Mouse (Mus musculus) hindbrain, embryonic 12.5 days (tissue): ENCODE results near the gene Negr1. TPM values are rescaled to one million over a fixed set of nuclear protein-coding genes. Genes with fewer than 3 reads are reported as not detected.

Source experiments
- ATAC-seq: fragments of 200-750 bp; cut with Nextera tagmentation; 2 replicates; pipeline ENCODE4 v1.8.0; 2017; ENCODE audit warnings: moderate TSS enrichment; ENCODE audit not compliant: low FRiP score
- H3K27ac ChIP-seq: fragments of 300-500 bp; sonication (generic); 2 replicates; pipeline ENCODE4 v1.5.1; 2016; ENCODE audit warnings: mild to moderate bottlenecking
- H3K27me3 ChIP-seq: fragments of 300-500 bp; sonication (generic); 2 replicates; pipeline ENCODE4 v1.6.1; 2016; ENCODE audit warnings: mild to moderate bottlenecking
- H3K36me3 ChIP-seq: fragments of 300-500 bp; sonication (generic); 2 replicates; pipeline ENCODE4 v1.6.1; 2016; ENCODE audit warnings: mild to moderate bottlenecking
- H3K4me1 ChIP-seq: fragments of 300-500 bp; sonication (generic); 2 replicates; pipeline ENCODE4 v1.6.1; 2016
- H3K4me2 ChIP-seq: fragments of 300-500 bp; sonication (generic); replicated peaks from 2 replicates; pipeline ENCODE4 v1.6.1; 2016; ENCODE audit warnings: mild to moderate bottlenecking
- H3K4me3 ChIP-seq: fragments of 300-500 bp; sonication (generic); 2 replicates; pipeline ENCODE4 v1.5.1; 2016; ENCODE audit warnings: mild to moderate bottlenecking
- H3K9ac ChIP-seq: fragments of 300-500 bp; sonication (generic); 2 replicates; pipeline ENCODE4 v1.6.1; 2016; ENCODE audit warnings: mild to moderate bottlenecking, moderate library complexity
- H3K9me3 ChIP-seq: fragments of 300-500 bp; sonication (generic); replicated peaks from 2 replicates; pipeline ENCODE4 v1.6.1; 2016; ENCODE audit warnings: mild to moderate bottlenecking
- WGBS: fragments of 180-500 bp; shearing (Covaris S2); methylation state at CpG from one replicate; pipeline ENCODE4 v1.1.7; 2016; 5-methylcytosine and 5-hydroxymethylcytosine counted together
- polyA plus RNA-seq: library from polyadenylated mRNA; unstranded; fragments of >200 nt; fragmentation: Nextera tagmentation; extraction: Ambion mirVana; gene quantifications from 2 replicates; pipeline ENCODE4 v1.2.1, GENCODE M21; 2016

The Negr1 gene
- polyA plus RNA-seq, 1 experiment from 2014 or later, result 15.4 TPM

DNA sequence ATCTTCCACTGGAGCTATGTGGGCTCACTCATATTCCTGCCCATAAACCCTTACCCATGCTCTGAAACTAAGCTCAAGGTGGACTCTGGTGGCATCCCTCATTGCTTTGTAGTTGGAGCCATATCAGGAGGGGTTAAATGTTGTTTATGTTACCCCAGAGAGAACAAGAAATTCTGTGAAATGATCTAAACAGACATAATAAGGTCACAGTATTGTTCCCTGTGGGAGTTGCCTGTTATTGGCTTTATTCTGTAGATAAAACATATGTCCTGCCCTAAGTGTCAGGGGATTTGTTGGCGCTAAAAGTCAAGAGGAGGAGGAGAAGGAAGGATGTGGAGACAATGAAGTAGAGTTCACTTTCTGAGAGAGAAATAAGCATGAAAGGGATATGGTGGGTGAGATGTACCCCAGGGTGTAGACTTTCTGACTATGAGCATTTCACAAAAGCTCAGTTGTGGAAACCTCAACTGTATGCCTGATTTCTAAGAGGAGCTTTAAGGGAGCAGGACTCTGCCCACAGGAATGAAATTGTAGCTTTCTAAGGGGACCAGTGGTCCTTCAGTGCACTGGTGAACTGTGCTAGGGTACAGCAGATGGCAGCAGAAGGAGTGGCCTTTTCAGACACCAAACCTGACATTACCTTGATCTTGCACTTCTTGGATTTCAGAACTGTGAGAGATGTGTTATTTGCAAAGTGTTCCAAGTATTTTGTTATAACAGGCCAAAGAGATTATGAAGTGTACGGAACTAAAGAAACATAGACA, 368.3 kb downstream of the Negr1 start:
- Histone ChIP-seq H3K4me1 (no peaks in the 10 kb centered on the region; the same call in 1 of the 2 replicates), H3K27me3 (no peaks in the 10 kb centered on the region), H3K4me3 (no peak overlapping the region), H3K9ac (no peak overlapping the region), H3K36me3 (no peaks in the 10 kb centered on the region), H3K27ac (no peak overlapping the region), H3K4me2 (no peak overlapping the region), H3K9me3 (no peaks in the 10 kb centered on the region)
- ATAC-seq, result no peak
- WGBS, result 87% methylated on average over 2 of the region's 2 CpGs

DNA sequence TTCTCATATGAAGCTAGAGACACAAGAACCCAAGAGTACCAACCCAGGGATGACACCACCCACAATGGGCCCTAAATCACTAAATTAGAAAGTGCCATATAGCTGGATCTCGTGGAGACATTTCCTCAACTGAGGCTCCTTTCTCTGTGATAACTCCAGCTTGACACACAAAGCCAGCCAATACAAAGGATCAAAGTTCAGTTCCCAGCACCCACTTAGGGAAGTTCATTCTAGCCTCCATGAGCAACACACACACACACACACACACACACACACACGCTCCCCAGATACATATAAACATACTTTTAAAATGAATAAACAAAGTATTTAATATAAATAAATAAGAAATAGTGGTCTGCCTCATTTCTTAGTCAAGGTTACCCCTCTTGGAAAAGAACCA, 369.4 kb downstream of the Negr1 start:
- Histone ChIP-seq H3K4me2 (no peak overlapping the region), H3K27ac (no peak overlapping the region), H3K9me3 (no peaks in the 10 kb centered on the region), H3K9ac (no peak overlapping the region), H3K27me3 (no peaks in the 10 kb centered on the region), H3K4me3 (no peak overlapping the region), H3K4me1 (no peaks in the 10 kb centered on the region; the same call in 1 of the 2 replicates), H3K36me3 (no peaks in the 10 kb centered on the region)
- 92% methylated on average over 2 of the region's 2 CpGs for WGBS
- no peak for ATAC-seq

DNA sequence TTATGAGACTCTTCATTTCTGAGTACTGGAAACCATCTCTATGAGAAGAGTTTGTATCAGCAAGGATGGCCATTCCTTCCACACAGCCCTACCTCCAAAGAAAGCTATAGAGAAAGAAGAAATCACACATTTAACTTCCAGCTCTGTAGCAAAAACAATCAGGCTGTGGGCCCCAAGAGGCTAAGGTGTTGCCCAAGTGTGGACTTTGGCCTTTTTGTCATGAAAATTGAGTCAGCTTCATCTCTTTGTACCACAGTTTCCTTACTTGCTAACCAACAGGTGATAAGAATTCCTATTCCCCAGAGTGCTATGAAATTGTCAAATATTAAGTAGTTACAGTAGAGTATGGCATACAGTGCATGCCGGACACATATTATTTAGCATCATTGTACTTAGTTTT, 369.9 kb downstream of the Negr1 start:
- Histone ChIP-seq H3K27ac (no peak overlapping the region), H3K4me1 (no peaks in the 10 kb centered on the region; the same call in 1 of the 2 replicates), H3K9me3 (no peaks in the 10 kb centered on the region), H3K4me2 (no peak overlapping the region), H3K4me3 (no peak overlapping the region), H3K27me3 (no peaks in the 10 kb centered on the region), H3K36me3 (no peaks in the 10 kb centered on the region), H3K9ac (no peak overlapping the region)
- 90% methylated on average over 1 of the region's 1 CpGs for WGBS
- ATAC-seq, result no peak

DNA sequence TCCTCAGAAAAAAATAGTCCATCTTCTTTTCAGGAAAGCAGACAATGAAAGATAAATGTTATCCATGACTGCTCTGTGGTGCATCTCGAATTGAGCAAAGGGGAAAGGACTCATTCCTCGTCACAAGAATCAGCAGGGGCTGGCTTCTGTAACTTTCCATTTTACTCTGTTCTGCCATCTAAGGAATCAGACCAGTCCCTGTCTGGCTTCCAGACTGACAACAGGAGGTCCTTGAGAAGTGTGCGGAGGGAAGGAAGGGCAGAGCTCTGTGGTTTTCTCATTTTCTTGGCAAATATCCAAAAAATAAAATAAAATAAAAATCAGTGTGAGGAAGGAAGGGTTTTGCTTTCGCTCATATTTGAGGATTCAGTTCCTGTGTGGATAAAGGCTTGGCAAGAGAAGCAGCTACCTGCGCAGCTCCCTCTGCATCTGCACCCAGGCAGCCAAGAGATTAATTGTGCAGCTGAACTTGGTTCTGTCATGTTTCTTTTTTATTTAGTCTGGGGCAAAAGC, 373.2 kb downstream of the Negr1 start:
- no peak for ATAC-seq
- 49% methylated on average over 5 of the region's 5 CpGs for WGBS
- Histone ChIP-seq H3K9me3 (no peaks in the 10 kb centered on the region), H3K27ac (no peak overlapping the region), H3K4me3 (no peak overlapping the region), H3K27me3 (no peaks in the 10 kb centered on the region), H3K4me2 (no peak overlapping the region), H3K4me1 (no peaks in the 10 kb centered on the region), H3K36me3 (no peaks in the 10 kb centered on the region), H3K9ac (no peak overlapping the region)

DNA sequence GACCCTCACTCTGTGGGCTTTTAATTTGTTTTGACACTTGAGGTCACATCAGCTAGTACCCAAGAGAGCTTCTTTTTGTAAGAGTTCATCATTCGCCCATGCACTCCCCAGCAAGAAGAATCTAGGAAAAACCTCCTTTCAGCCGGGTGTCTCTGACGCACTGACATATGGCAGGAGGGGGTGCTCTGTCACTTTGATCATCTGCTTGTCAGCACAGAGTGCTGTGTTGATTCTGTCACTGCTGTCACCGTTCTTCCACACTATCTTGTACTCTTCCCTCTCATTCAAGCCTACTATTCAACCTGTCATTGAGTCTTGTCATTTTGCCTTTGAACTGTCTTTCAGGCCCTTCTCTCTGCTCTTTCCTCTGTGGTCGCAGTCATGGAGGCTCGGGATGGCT, 385.8 kb downstream of the Negr1 start:
- Histone ChIP-seq H3K4me3 (no peak overlapping the region), H3K27ac (no peak overlapping the region), H3K4me1 (no peaks in the 10 kb centered on the region), H3K9me3 (no peaks in the 10 kb centered on the region), H3K4me2 (no peak overlapping the region), H3K9ac (no peak overlapping the region), H3K27me3 (no peaks in the 10 kb centered on the region), H3K36me3 (no peaks in the 10 kb centered on the region)
- no peak for ATAC-seq
- WGBS, result 43% methylated on average over 6 of the region's 6 CpGs

DNA sequence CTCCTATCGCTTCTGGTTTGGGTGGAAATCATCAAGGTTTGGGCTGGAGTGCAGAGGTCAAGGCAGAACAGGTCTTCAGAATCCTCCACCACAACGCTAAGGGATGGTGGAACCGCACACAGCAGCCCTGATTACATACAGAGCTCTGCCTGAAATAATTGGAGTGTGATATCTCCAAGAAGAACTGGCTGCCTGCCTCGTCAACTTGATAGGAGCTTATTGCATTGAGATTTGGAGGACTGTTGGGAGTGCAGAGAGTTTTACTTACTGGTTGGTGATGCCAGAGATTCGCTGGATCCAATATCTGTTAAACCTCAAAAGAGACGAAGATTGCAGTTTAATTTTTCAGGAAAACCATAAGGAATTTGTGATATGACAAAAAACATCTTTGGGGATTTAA, 391.4 kb downstream of the Negr1 start:
- Histone ChIP-seq H3K9me3 (no peaks in the 10 kb centered on the region), H3K4me3 (no peak overlapping the region), H3K9ac (no peak overlapping the region), H3K36me3 (no peaks in the 10 kb centered on the region), H3K27ac (no peak overlapping the region), H3K4me2 (no peak overlapping the region), H3K27me3 (no peaks in the 10 kb centered on the region), H3K4me1 (no peaks in the 10 kb centered on the region)
- no peak for ATAC-seq
- 76% methylated on average over 6 of the region's 6 CpGs for WGBS

DNA sequence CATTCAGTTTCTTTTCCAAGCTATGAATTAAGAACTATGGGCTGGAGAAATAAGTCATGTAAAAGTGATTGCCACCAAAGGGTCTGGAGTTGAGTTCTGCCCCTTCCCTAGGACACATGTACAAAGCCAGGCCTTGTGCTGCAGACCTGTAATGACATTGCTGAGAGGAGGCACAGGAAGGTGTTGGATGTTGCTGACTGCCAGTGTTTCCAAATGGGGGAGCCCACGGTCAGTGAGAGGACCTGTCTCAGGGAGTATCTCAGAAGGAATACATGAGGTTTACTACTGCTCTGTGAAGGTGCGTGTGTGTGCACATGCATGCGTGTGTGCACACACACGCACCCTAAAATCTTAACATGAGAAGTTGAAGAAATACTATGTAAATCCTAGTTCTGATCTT, 393.5 kb downstream of the Negr1 start:
- ATAC-seq, result no peak
- H3K4me1 ChIP-seq, result no peaks in the 10 kb centered on the region
- WGBS, result 83% methylated on average over 4 of the region's 4 CpGs

DNA sequence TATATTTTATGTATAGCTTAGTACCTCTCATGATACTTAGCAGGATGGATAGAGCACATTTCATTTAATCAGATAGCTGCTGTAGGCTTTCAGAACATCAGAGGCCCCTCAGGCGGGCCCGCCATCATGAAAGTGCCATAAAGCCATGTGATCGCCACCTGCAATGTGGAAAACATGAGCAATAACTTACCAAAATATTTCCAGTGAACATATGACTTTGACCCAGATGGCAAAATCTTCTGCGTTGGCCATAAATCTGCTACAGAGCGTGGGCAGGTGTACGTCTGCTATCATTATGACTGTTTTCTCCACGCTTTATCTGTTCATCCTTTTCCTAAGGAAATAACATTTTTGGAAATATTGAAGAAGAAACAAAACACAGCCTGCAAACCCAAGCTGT, 397.0 kb downstream of the Negr1 start:
- 97% methylated on average over 7 of the region's 7 CpGs for WGBS
- no peak overlapping the region for H3K27ac ChIP-seq
- H3K9ac ChIP-seq, result no peak overlapping the region
- H3K4me2 ChIP-seq, result no peak overlapping the region
- H3K27me3 ChIP-seq, result no peaks in the 10 kb centered on the region
- H3K4me3 ChIP-seq, result no peak overlapping the region
- no peak for ATAC-seq
- H3K36me3 ChIP-seq, result no peaks in the 10 kb centered on the region
- no peaks in the 10 kb centered on the region for H3K4me1 ChIP-seq
- H3K9me3 ChIP-seq, result no peaks in the 10 kb centered on the region

More for the DNA sequence above, 393.5 kb downstream of the Negr1 start:
- Histone ChIP-seq H3K4me3 (no peak overlapping the region), H3K9me3 (no peaks in the 10 kb centered on the region), H3K4me2 (no peak overlapping the region), H3K27ac (no peak overlapping the region), H3K36me3 (no peaks in the 10 kb centered on the region), H3K27me3 (no peaks in the 10 kb centered on the region), H3K9ac (no peak overlapping the region)

DNA sequence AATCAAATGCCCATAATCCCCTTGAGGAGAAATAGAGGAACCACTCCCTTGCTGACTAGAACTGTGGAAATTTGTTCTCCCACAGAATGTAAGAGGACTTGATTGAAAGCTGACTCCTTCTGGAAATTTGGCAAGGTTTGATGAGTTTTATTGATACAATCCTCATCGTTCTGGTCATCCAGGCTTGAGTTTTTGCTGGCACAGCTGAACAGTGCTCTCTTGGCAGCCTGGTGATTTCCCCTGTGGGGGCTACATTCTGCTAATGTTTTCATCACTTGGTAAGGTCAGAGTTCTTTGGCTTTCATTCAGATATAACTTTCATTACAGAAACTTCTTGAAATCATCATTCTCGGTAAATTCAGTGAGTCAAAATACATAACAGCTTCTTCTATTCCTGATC, 407.2 kb downstream of the Negr1 start:
- Histone ChIP-seq H3K4me1 (no peaks in the 10 kb centered on the region), H3K9me3 (no peaks in the 10 kb centered on the region), H3K36me3 (no peaks in the 10 kb centered on the region), H3K9ac (no peak overlapping the region), H3K4me2 (no peak overlapping the region), H3K27me3 (no peaks in the 10 kb centered on the region), H3K27ac (no peak overlapping the region), H3K4me3 (no peak overlapping the region)
- ATAC-seq, result no peak
- 82% methylated on average over 2 of the region's 2 CpGs for WGBS

DNA sequence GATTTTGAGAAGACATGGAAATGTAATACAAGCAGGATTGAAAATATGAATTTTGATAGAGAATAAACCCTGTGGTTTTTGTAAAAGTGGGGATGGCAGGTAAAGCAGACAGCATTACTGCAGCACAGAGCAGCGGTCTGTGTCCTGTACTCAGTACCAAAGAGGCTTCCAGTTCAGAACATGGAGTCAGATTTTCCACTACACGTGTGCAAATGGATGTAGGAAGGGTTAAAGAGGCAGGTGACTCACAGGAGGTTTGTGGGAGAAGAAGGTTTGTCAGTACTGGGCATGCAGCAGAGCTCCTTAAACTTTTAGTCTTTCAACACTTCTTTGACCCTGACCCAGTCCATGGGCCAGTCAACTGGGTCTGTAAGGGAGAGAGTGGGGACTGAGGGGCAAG, 409.5 kb downstream of the Negr1 start:
- H3K27ac ChIP-seq, result no peak overlapping the region
- 69% methylated on average over 2 of the region's 2 CpGs for WGBS
- H3K27me3 ChIP-seq, result no peaks in the 10 kb centered on the region
- no peaks in the 10 kb centered on the region for H3K4me1 ChIP-seq
- H3K4me2 ChIP-seq, result no peak overlapping the region
- no peaks in the 10 kb centered on the region for H3K9me3 ChIP-seq
- H3K9ac ChIP-seq, result no peak overlapping the region
- no peaks in the 10 kb centered on the region for H3K36me3 ChIP-seq
- no peak overlapping the region for H3K4me3 ChIP-seq
- no peak for ATAC-seq

DNA sequence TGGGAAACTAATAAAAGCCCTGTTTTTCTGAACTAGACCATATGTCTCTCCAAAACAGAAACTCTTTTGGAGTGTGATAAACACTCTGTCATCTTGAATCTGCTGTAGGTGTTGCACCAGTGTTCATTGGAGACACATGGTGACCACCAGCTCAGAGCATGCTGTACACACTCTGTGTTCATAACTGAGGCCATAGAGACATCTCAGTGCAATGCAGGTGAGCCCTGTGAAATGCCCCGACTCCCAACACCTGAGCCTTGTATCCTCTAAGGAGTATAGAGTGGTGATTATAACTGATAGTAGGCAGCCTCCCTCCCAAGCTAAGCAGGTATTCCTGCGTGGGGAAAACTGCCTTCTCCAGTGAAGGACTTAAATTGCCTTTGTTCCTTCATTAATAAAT, 415.2 kb downstream of the Negr1 start:
- no peaks in the 10 kb centered on the region for H3K27me3 ChIP-seq
- no peaks in the 10 kb centered on the region for H3K36me3 ChIP-seq
- no peak overlapping the region for H3K9ac ChIP-seq
- H3K4me3 ChIP-seq, result no peak overlapping the region
- no peaks in the 10 kb centered on the region for H3K4me1 ChIP-seq
- H3K9me3 ChIP-seq, result no peaks in the 10 kb centered on the region
- no peak overlapping the region for H3K4me2 ChIP-seq
- 61% methylated on average over 2 of the region's 2 CpGs for WGBS
- ATAC-seq, result no peak
- H3K27ac ChIP-seq, result no peak overlapping the region

DNA sequence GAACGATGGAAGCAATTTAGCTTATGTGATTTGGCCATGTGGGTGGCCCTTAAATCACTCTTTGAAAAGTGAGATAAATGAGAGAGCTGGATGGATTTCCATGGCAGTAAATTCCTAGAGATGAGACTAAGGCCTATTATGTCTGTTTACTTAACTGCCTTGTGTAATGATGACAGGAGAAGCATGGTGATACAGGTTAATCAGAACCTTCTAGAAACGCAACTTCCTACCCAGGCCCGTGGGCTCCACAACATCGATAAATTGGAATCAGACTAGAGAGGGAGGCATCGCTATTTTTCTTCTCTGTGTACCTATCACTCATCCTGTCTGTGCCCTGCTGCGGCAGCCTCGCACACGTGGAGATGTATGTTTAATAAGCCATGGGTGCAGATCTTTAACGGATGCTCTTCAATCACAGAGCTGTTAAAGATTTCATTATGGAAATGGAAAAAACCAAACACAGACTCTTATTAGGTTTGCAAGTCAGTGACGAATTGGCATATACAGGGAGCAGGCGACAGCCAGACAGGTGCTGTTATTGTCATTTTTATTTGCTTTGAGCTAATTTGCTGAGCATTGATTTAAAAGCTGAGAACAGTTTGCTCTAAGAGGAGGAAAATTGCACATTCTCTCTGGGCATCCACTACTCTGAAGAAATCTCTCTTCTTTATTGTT, 418.6 kb downstream of the Negr1 start:
- no peak overlapping the region for H3K9ac ChIP-seq
- H3K9me3 ChIP-seq, result no peaks in the 10 kb centered on the region
- no peak overlapping the region for H3K4me2 ChIP-seq
- no peaks in the 10 kb centered on the region for H3K4me1 ChIP-seq
- no peaks in the 10 kb centered on the region for H3K36me3 ChIP-seq
- WGBS, result 68% methylated on average over 11 of the region's 11 CpGs
- no peak overlapping the region for H3K27ac ChIP-seq
- H3K4me3 ChIP-seq, result no peak overlapping the region
- ATAC-seq, result peak; percentile 69
- H3K27me3 ChIP-seq, result no peaks in the 10 kb centered on the region

DNA sequence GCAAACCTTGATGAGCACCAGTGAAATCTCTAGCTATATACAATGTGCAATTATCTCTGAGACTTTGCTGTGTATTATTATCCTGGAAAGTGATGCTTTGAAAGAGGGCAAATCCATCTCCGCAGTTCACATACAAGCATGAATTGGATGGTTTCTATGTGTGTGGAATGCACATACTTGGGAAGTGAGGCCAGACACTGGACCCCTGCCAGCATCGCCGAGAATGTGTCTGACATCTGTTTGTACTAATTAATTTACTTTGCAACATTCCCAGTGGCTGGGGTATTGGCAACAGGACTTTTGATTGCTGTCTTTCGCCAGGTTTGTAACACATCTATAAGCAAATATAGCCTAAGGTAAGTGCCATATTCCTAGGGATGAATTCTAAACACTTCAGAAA, 420.5 kb downstream of the Negr1 start:
- Histone ChIP-seq H3K4me3 (no peak overlapping the region), H3K4me1 (no peaks in the 10 kb centered on the region), H3K9me3 (no peaks in the 10 kb centered on the region), H3K27me3 (no peaks in the 10 kb centered on the region), H3K4me2 (no peak overlapping the region), H3K9ac (no peak overlapping the region), H3K36me3 (no peaks in the 10 kb centered on the region), H3K27ac (no peak overlapping the region)
- ATAC-seq, result peak; percentile 68
- 38% methylated on average over 4 of the region's 4 CpGs for WGBS
